Mouse (Mus musculus) MEL (cell line): ENCODE results near the gene Rarb. TPM values are rescaled to one million over a fixed set of nuclear protein-coding genes. Genes with fewer than 3 reads are reported as not detected.

Experiments
- DNase-seq: peaks from one replicate; pipeline ENCODE4 v3.0.0; 2011; ENCODE audit warnings: low read depth, low spot score
- H3K27ac ChIP-seq: 2 replicates; pipeline ENCODE4 v1.5.1; 2012; ENCODE audit warnings: low read depth, mild to moderate bottlenecking, control low read depth, low read length, moderate library complexity; ENCODE audit not compliant: control insufficient read depth
- H3K27me3 ChIP-seq, 2 experiments: fragments of 150-350 bp in 1 of 2; sonication (generic) in 1 of 2; 2 replicates each; pipeline ENCODE4 v1.6.1; 2012; ENCODE audit warnings: low read length in 2 of 2, mild to moderate bottlenecking in 2 of 2, improper control_type of control experiment in 1 of 2, moderate library complexity in 1 of 2; ENCODE audit not compliant: insufficient read depth in 2 of 2, control insufficient read depth in 1 of 2
- H3K36me3 ChIP-seq, 2 experiments: 2 replicates each; pipeline ENCODE4 v1.6.1; 2012 to 2014; ENCODE audit warnings: low read length in 2 of 2, improper control_type of control experiment in 1 of 2, inconsistent platforms in 1 of 2, mild to moderate bottlenecking in 1 of 2; ENCODE audit not compliant: insufficient read depth in 2 of 2, control insufficient read depth in 1 of 2
- H3K4me1 ChIP-seq, 2 experiments: fragments of 150-350 bp in 1 of 2; sonication (generic) in 1 of 2; 2 replicates each; pipeline ENCODE4 v1.6.1; 2012; ENCODE audit warnings: low read length in 2 of 2, improper control_type of control experiment in 1 of 2, mild to moderate bottlenecking in 1 of 2; ENCODE audit not compliant: insufficient read depth in 2 of 2, control insufficient read depth in 1 of 2
- H3K4me3 ChIP-seq, 2 experiments: fragments of 150-350 bp in 1 of 2; sonication (generic) in 1 of 2; 2 replicates each; pipeline ENCODE4 v1.5.1; 2012; ENCODE audit warnings: low read depth in 2 of 2, low read length in 2 of 2, mild to moderate bottlenecking in 2 of 2, moderate library complexity in 2 of 2, control low read depth in 1 of 2, improper control_type of control experiment in 1 of 2; ENCODE audit not compliant: control insufficient read depth in 1 of 2, insufficient read depth in 1 of 2
- H3K79me2 ChIP-seq: 2 replicates; pipeline ENCODE4 v1.6.1; 2012; ENCODE audit warnings: mild to moderate bottlenecking, low read length, moderate library complexity; ENCODE audit not compliant: control insufficient read depth, poor library complexity, insufficient read depth
- H3K9ac ChIP-seq: 2 replicates; pipeline ENCODE4 v1.6.1; 2012; ENCODE audit warnings: low read depth, mild to moderate bottlenecking, control low read depth, low read length, moderate library complexity; ENCODE audit not compliant: control insufficient read depth, poor library complexity, severe bottlenecking
- H3K9me3 ChIP-seq: fragments of 150-350 bp; sonication (generic); replicated peaks from 2 replicates; pipeline ENCODE4 v1.6.1; 2012; ENCODE audit warnings: mild to moderate bottlenecking, low read length, improper control_type of control experiment, moderate library complexity; ENCODE audit not compliant: insufficient read depth
- BHLHE40 ChIP-seq: IDR thresholded peaks from 2 replicates; pipeline ENCODE4 v1.6.1; 2012; ENCODE audit warnings: low read depth, mild to moderate bottlenecking, inconsistent platforms, low read length, improper control_type of control experiment, borderline replicate concordance
- E2F4 ChIP-seq: IDR thresholded peaks from 2 replicates; pipeline ENCODE4 v1.6.1; 2011; ENCODE audit warnings: low read depth, low read length, improper control_type of control experiment, borderline replicate concordance
- EP300 ChIP-seq, 2 experiments: IDR thresholded peaks; 2 replicates each; pipeline ENCODE4 v1.6.1; 2011; ENCODE audit warnings: improper control_type of control experiment in 2 of 2, low read length in 2 of 2, low read depth in 1 of 2, mild to moderate bottlenecking in 1 of 2
- GABPA ChIP-seq: IDR thresholded peaks from 2 replicates; pipeline ENCODE4 v1.6.1; 2012; ENCODE audit warnings: low read depth, mild to moderate bottlenecking, inconsistent platforms, low read length, improper control_type of control experiment, moderate library complexity
- GATA1 ChIP-seq: IDR thresholded peaks from 2 replicates; pipeline ENCODE4 v1.6.1; 2011; ENCODE audit warnings: low read depth, low read length, improper control_type of control experiment
- HCFC1 ChIP-seq: IDR thresholded peaks from 2 replicates; pipeline ENCODE4 v1.6.1; 2012; ENCODE audit warnings: low read depth, mild to moderate bottlenecking, inconsistent platforms, low read length, improper control_type of control experiment, moderate library complexity
- JUND ChIP-seq: IDR thresholded peaks from 2 replicates; pipeline ENCODE4 v1.6.1; 2011; ENCODE audit warnings: low read depth, mild to moderate bottlenecking, improper control_type of control experiment, low read length
- KAT2A ChIP-seq: conservative IDR thresholded peaks from 2 replicates; pipeline ENCODE4 v1.6.1; 2012; ENCODE audit warnings: low read depth, low read length, improper control_type of control experiment, inconsistent platforms
- MAX ChIP-seq: IDR thresholded peaks from 2 replicates; pipeline ENCODE4 v1.6.1; 2011; ENCODE audit warnings: low read length, improper control_type of control experiment
- MAZ ChIP-seq: IDR thresholded peaks from 2 replicates; pipeline ENCODE4 v1.6.1; 2012; ENCODE audit warnings: low read depth, mild to moderate bottlenecking, inconsistent platforms, low read length, improper control_type of control experiment
- MYC ChIP-seq: IDR thresholded peaks from 2 replicates; pipeline ENCODE4 v1.6.1; 2011; ENCODE audit warnings: low read depth, mild to moderate bottlenecking, low read length, improper control_type of control experiment, moderate library complexity
- NELFE ChIP-seq: IDR thresholded peaks from 2 replicates; pipeline ENCODE4 v1.6.1; 2011; ENCODE audit warnings: low read depth, low read length, improper control_type of control experiment
- POLR2AphosphoS2 ChIP-seq: IDR thresholded peaks from 2 replicates; pipeline ENCODE4 v1.6.1; 2011; ENCODE audit warnings: low read length, improper control_type of control experiment
- RAD21 ChIP-seq: IDR thresholded peaks from 2 replicates; pipeline ENCODE4 v1.6.1; 2011; ENCODE audit warnings: mild to moderate bottlenecking, low read depth, low read length, improper control_type of control experiment
- RCOR1 ChIP-seq: IDR thresholded peaks from 2 replicates; pipeline ENCODE4 v1.6.1; 2012; ENCODE audit warnings: low read depth, mild to moderate bottlenecking, inconsistent platforms, low read length, improper control_type of control experiment
- SIN3A ChIP-seq: IDR thresholded peaks from 2 replicates; pipeline ENCODE4 v1.6.1; 2012; ENCODE audit warnings: low read length, improper control_type of control experiment, inconsistent platforms
- TAL1 ChIP-seq: IDR thresholded peaks from 2 replicates; pipeline ENCODE4 v1.6.1; 2012; ENCODE audit warnings: mild to moderate bottlenecking, inconsistent platforms, low read length, moderate library complexity, mixed read lengths
- UBTF ChIP-seq: IDR thresholded peaks from 2 replicates; pipeline ENCODE4 v1.6.1; 2012; ENCODE audit warnings: low read depth, mild to moderate bottlenecking, inconsistent platforms, low read length, improper control_type of control experiment, moderate library complexity, borderline replicate concordance; ENCODE audit not compliant: insufficient read depth
- ZKSCAN1 ChIP-seq: IDR thresholded peaks from 2 replicates; pipeline ENCODE4 v1.6.1; 2012; ENCODE audit warnings: low read depth, mild to moderate bottlenecking, inconsistent platforms, low read length, improper control_type of control experiment, moderate library complexity
- ZMIZ1 ChIP-seq: IDR thresholded peaks from 2 replicates; pipeline ENCODE4 v1.6.1; 2012; ENCODE audit warnings: low read depth, mild to moderate bottlenecking, inconsistent platforms, low read length, improper control_type of control experiment, moderate library complexity
- polyA plus RNA-seq, 2 experiments: library from polyadenylated mRNA; stranded (reverse) in 1 of 2; unstranded in 1 of 2; fragments of >175 nt in 1 of 2; fragments of >200 nt in 1 of 2; gene quantifications; 2 replicates each; pipeline versions ENCODE4 v1.2.1 to v1.2.4; 2012; ENCODE audit warnings: low replicate concordance in 2 of 2, low read depth in 1 of 2; ENCODE audit not compliant: insufficient read length in 2 of 2, insufficient read depth in 1 of 2, missing spikeins in 1 of 2
- total RNA-seq: library from RNA; depleted of rRNA; stranded (reverse); fragments of 300-350 nt; gene quantifications from 2 replicates; pipeline ENCODE4 v1.2.3, GENCODE M21; 2012

The Rarb gene
- total and polyA plus RNA-seq, 3 experiments, result not detected

- H3K9me3 ChIP-seq, result no peaks in the 10 kb centered on the region
- TF ChIP-seq RAD21 (no peak), E2F4 (no peak)
- H3K4me1 ChIP-seq, result no peaks in the 10 kb centered on the region; a peak in 2 of 4 replicates
- DNase-seq, result no peak
- H3K27me3 ChIP-seq, result no peaks in the 10 kb centered on the region
- H3K27ac ChIP-seq, result no peak overlapping the region
- H3K4me3 ChIP-seq, result no peak overlapping the region
- no peak overlapping the region for H3K9ac ChIP-seq
- no peaks in the 10 kb centered on the region for H3K79me2 ChIP-seq
- H3K36me3 ChIP-seq, result no peaks in the 10 kb centered on the region
Measured at GRCm38 (mm10) chr14:16517958-16518357, 301.0 kb downstream of the Rarb start.

GRCm38 (mm10) chr14:16515731-16516130 lies 303.2 kb downstream of the Rarb start:
- H3K79me2 ChIP-seq, result no peaks in the 10 kb centered on the region
- H3K36me3 ChIP-seq, result no peaks in the 10 kb centered on the region
- H3K27me3 ChIP-seq, result no peaks in the 10 kb centered on the region
- H3K4me1 ChIP-seq, result no peaks in the 10 kb centered on the region; a peak in 2 of 4 replicates
- no peak overlapping the region for H3K27ac ChIP-seq
- no peak overlapping the region for H3K4me3 ChIP-seq
- DNase-seq, result no peak
- H3K9me3 ChIP-seq, result no peaks in the 10 kb centered on the region
- no peak overlapping the region for H3K9ac ChIP-seq
- TF ChIP-seq SIN3A (no peak), KAT2A (no peak), RAD21 (no peak), MAZ (no peak), GABPA (no peak), GATA1 (no peak), NELFE (no peak), EP300 (IDR thresholded peaks at IDR 0.05; ENCODE audit: low read depth in 1 of 2, low read length in 2 of 2) (no peak), POLR2AphosphoS2 (no peak), RCOR1 (no peak), TAL1 (no peak), MAX (no peak), HCFC1 (no peak), ZMIZ1 (no peak), UBTF (no peak), BHLHE40 (no peak), MYC (no peak), JUND (no peak), ZKSCAN1 (no peak)
